Mouse (Mus musculus): ENCODE data around the gene Baz2a. TPM values are rescaled to one million over a fixed set of nuclear protein-coding genes. Genes with fewer than 3 reads are reported as not detected.
A peak's percentile ranks its signal among the peaks of the same experiment; 100 is the strongest.

Gene Baz2a
- polyA plus RNA-seq, 1 experiment from 2014 or later = 10.1 TPM

GRCm38 (mm10) chr10:128094340-128094968, 3.1 kb downstream of the Baz2a start:
- peaks cover 50% of the 10 kb centered on the region for H3K4me1 ChIP-seq
- peak; percentile 83 for ATAC-seq (ENCODE audit: insufficient read depth, low FRiP score, low read depth)
- H3K4me3 ChIP-seq (replicated peaks) = peak overlapping the region; percentile 79
- peak overlapping the region; percentile 86 for H3K4me2 ChIP-seq
- H3K9me3 ChIP-seq = no peaks in the 10 kb centered on the region
- H3K27ac ChIP-seq = peak overlapping the region; percentile 95
- no peak overlapping the region for H3K9ac ChIP-seq
- WGBS = 15% methylated on average over 19 of the region's 19 CpGs
- no peaks in the 10 kb centered on the region for H3K27me3 ChIP-seq (replicated peaks)
- H3K36me3 ChIP-seq = peaks cover 6% of the 10 kb centered on the region

GRCm38 (mm10) chr10:128095003-128095636, 3.7 kb downstream of the Baz2a start:
- Histone ChIP-seq H3K9ac (no peak overlapping the region), H3K4me3 (replicated peaks) (0 out of 2 replicates have a peak overlapping the region, but pooled peaks have one; percentile 79), H3K4me1 (peaks cover 50% of the 10 kb centered on the region), H3K27me3 (replicated peaks) (no peaks in the 10 kb centered on the region), H3K9me3 (no peaks in the 10 kb centered on the region), H3K36me3 (no peaks in the 10 kb centered on the region), H3K4me2 (peak overlapping the region; percentile 86), H3K27ac (peak overlapping the region; percentile 66)
- WGBS = 28% methylated on average over 9 of the region's 9 CpGs
- no peak for ATAC-seq (ENCODE audit: insufficient read depth, low FRiP score, low read depth)

DNA sequence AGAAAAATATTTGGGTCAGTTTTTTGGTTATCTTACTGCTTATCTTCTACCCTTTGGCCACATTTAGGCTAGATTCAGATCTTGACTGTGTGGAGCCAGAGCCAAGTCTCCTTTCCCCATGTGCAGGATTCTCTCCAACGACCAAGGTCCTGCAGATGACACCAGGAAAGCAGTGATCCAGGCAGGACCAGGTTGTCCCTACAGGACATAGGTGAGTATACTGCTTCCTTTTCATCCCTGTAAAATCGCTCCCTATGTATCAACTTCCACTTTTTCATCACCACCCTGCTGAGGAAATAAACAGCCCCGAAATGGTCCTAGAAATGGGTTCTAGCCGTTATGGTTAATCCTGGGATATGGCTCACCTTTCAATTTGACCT, 4.9 kb downstream of the Baz2a start:
- Histone ChIP-seq H3K9ac (no peak overlapping the region), H3K4me2 (peak overlapping the region; percentile 19), H3K36me3 (no peaks in the 10 kb centered on the region), H3K27me3 (replicated peaks) (no peaks in the 10 kb centered on the region), H3K4me3 (replicated peaks) (peak overlapping the region; percentile 65), H3K27ac (no peak overlapping the region), H3K9me3 (no peaks in the 10 kb centered on the region), H3K4me1 (peaks cover 43% of the 10 kb centered on the region)
- 19% methylated on average over 4 of the region's 4 CpGs for WGBS
- ATAC-seq (ENCODE audit: insufficient read depth, low FRiP score, low read depth) = no peak

- Histone ChIP-seq H3K4me1 (peaks cover 36% of the 10 kb centered on the region), H3K36me3 (no peaks in the 10 kb centered on the region), H3K4me3 (replicated peaks) (peak overlapping the region; percentile 65), H3K9me3 (no peaks in the 10 kb centered on the region), H3K27me3 (replicated peaks) (no peaks in the 10 kb centered on the region), H3K4me2 (peak overlapping the region; percentile 74), H3K27ac (peak overlapping the region; percentile 73), H3K9ac (peak overlapping the region; percentile 65)
- ATAC-seq (ENCODE audit: insufficient read depth, low FRiP score, low read depth) = peak; percentile 62
- under 1% methylated on average over 82 of the region's 86 CpGs for WGBS
These were observed 5.6 kb downstream of the Baz2a start for GRCm38 (mm10) chr10:128096693-128097586.

DNA sequence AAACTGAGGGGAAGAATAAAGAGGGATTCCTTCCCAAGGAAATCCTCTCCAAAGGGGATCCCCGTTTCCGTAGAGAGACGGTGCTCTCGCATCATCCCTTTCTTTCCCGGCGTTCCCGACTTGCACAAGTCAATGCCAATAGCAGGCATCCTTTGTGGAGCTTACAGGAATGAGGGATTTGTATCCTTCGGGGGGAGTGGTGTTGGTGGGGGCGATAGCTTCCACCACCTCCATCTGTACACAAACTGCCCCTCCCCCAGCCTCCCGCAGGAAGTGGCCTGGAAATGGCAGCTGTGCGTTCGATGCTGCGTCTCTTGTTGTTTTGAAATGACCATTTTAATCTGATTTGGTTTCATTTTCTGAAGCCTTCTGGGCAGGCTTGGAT, 6.2 kb downstream of the Baz2a start:
- no peaks in the 10 kb centered on the region for H3K27me3 ChIP-seq (replicated peaks)
- peaks cover 33% of the 10 kb centered on the region for H3K4me1 ChIP-seq
- H3K4me2 ChIP-seq = peak overlapping the region; percentile 74
- H3K27ac ChIP-seq = peak overlapping the region; percentile 73
- no peaks in the 10 kb centered on the region for H3K9me3 ChIP-seq
- no peaks in the 10 kb centered on the region for H3K36me3 ChIP-seq
- H3K4me3 ChIP-seq (replicated peaks) = peak overlapping the region; percentile 65
- H3K9ac ChIP-seq = peak overlapping the region; percentile 65
- 1% methylated on average over 13 of the region's 13 CpGs for WGBS
- no peak for ATAC-seq (ENCODE audit: insufficient read depth, low FRiP score, low read depth)

DNA sequence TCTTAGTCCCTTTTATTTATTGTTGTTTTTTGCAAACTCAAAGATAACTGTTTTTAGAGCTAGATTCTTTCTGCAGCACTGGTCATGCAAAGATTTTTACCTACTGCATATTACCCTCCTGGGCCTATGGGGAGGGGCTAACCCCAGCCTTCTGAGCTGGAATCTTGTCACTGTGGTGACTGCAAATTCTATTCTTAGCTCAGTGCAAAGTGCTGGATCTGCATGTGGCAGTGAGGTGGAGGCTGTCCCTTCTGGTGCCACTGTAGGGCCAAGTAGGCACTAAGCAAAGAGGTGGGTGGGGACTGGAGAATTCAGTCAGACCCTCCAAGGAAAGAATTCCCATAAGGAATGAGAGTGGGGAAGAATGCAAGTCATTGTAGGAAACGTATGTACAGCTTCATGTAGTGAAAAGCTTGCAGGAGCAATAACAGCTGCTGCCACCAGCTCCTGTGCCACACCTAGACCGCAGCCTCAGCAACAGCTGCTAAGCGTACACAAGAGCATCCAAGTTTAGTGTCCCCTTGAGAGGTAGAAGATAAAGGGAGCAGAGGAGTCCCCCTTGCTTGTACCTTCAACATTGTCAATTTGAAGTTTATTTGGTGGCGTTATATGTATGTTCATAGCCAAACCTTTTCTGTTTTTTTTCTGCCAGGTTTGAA, 18.9 kb downstream of the Baz2a start:
- 89% methylated on average over 4 of the region's 4 CpGs for WGBS
- H3K9ac ChIP-seq = no peak overlapping the region
- no peaks in the 10 kb centered on the region for H3K4me1 ChIP-seq
- no peak overlapping the region for H3K4me3 ChIP-seq (replicated peaks)
- no peaks in the 10 kb centered on the region for H3K9me3 ChIP-seq
- H3K36me3 ChIP-seq = peaks cover 45% of the 10 kb centered on the region
- H3K27me3 ChIP-seq (replicated peaks) = no peaks in the 10 kb centered on the region
- ATAC-seq (ENCODE audit: insufficient read depth, low FRiP score, low read depth) = no peak
- no peak overlapping the region for H3K4me2 ChIP-seq
- no peak overlapping the region for H3K27ac ChIP-seq

DNA sequence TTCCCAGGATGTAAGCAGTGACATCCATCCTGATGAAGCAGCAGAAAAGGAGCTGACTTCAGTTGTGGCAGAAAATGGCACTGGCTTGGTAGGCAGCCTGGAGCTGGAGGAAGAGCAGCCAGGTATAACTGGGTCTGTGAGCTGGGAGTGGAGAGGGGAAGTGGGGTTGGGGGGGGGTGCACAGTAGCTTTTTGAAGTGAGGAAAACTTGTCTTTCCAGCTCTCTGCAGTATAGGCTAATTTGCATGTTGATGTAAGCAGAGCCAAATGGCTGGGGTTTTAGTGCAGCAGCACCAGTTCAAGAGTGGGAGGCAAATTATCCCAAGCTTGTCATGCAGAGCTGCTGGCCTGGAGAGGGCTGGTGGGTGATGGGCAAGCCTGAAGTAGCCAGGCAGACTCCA, 19.9 kb downstream of the Baz2a start:
- H3K27ac ChIP-seq = no peak overlapping the region

GRCm38 (mm10) chr10:128123833-128124232, 32.5 kb downstream of the Baz2a start:
- no peak for ATAC-seq (ENCODE audit: insufficient read depth, low FRiP score, low read depth)
- Histone ChIP-seq H3K4me1 (no peaks in the 10 kb centered on the region), H3K36me3 (peaks cover 70% of the 10 kb centered on the region), H3K9ac (no peak overlapping the region), H3K4me3 (replicated peaks) (no peak overlapping the region), H3K4me2 (no peak overlapping the region), H3K9me3 (no peaks in the 10 kb centered on the region), H3K27me3 (replicated peaks) (no peaks in the 10 kb centered on the region), H3K27ac (no peak overlapping the region)
- WGBS = 90% methylated on average over 7 of the region's 7 CpGs

More for the DNA sequence above, 19.9 kb downstream of the Baz2a start:
- no peak overlapping the region for H3K4me3 ChIP-seq (replicated peaks)
- peaks cover 53% of the 10 kb centered on the region for H3K36me3 ChIP-seq
- no peaks in the 10 kb centered on the region for H3K4me1 ChIP-seq
- no peak overlapping the region for H3K9ac ChIP-seq
- no peak for ATAC-seq (ENCODE audit: insufficient read depth, low FRiP score, low read depth)
- H3K4me2 ChIP-seq = no peak overlapping the region
- H3K9me3 ChIP-seq = no peaks in the 10 kb centered on the region
- H3K27me3 ChIP-seq (replicated peaks) = no peaks in the 10 kb centered on the region

GRCm38 (mm10) chr10:128124831-128125230, 33.5 kb downstream of the Baz2a start:
- no peak for ATAC-seq (ENCODE audit: insufficient read depth, low FRiP score, low read depth)
- Histone ChIP-seq H3K4me1 (no peaks in the 10 kb centered on the region), H3K27ac (no peak overlapping the region), H3K4me3 (replicated peaks) (no peak overlapping the region), H3K36me3 (peaks cover 63% of the 10 kb centered on the region), H3K27me3 (replicated peaks) (no peaks in the 10 kb centered on the region), H3K9me3 (no peaks in the 10 kb centered on the region), H3K9ac (no peak overlapping the region), H3K4me2 (no peak overlapping the region)
- whole genome bisulfite sequencing = 91% methylated on average over 9 of the region's 9 CpGs

DNA sequence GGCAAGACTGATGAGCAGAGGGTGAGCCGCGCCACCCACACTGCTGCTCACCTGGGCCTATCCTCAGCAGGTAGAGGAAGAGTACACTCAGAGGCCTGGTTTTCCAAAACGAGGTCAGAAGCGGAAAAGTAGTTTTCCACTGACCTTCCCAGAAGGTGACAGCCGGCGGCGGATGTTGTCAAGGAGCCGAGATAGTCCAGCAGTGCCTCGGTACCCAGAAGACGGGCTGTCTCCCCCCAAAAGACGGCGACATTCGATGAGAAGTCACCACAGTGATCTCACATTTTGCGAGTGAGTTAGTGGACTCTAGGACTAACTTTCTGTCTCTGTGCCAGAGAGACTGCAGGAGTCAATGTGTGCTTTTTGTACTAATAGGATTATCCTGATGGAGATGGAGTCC, 34.6 kb downstream of the Baz2a start:
- WGBS = 89% methylated on average over 14 of the region's 14 CpGs
- peaks cover 62% of the 10 kb centered on the region for H3K36me3 ChIP-seq
- no peak overlapping the region for H3K4me3 ChIP-seq (replicated peaks)
- H3K4me1 ChIP-seq = no peaks in the 10 kb centered on the region
- H3K9me3 ChIP-seq = no peaks in the 10 kb centered on the region
- H3K4me2 ChIP-seq = no peak overlapping the region
- no peaks in the 10 kb centered on the region for H3K27me3 ChIP-seq (replicated peaks)
- 0 out of 2 replicates have a peak, but pooled peaks have one; percentile 16 for ATAC-seq (ENCODE audit: insufficient read depth, low FRiP score, low read depth)
- H3K9ac ChIP-seq = no peak overlapping the region
- H3K27ac ChIP-seq = no peak overlapping the region

GRCm38 (mm10) chr10:128127497-128127896, 36.1 kb downstream of the Baz2a start:
- no peak for ATAC-seq (ENCODE audit: insufficient read depth, low FRiP score, low read depth)
- peaks cover 54% of the 10 kb centered on the region for H3K36me3 ChIP-seq
- no peaks in the 10 kb centered on the region for H3K27me3 ChIP-seq (replicated peaks)
- no peak overlapping the region for H3K9ac ChIP-seq
- H3K4me3 ChIP-seq (replicated peaks) = no peak overlapping the region
- 75% methylated on average over 5 of the region's 5 CpGs for WGBS
- H3K4me1 ChIP-seq = no peaks in the 10 kb centered on the region
- no peaks in the 10 kb centered on the region for H3K9me3 ChIP-seq
- no peak overlapping the region for H3K4me2 ChIP-seq
- H3K27ac ChIP-seq = no peak overlapping the region

Measured in stomach, embryonic 15.5 days (tissue).